Mouse (Mus musculus): ENCODE data around the gene Galnt10.

Galnt10 gene

DNA sequence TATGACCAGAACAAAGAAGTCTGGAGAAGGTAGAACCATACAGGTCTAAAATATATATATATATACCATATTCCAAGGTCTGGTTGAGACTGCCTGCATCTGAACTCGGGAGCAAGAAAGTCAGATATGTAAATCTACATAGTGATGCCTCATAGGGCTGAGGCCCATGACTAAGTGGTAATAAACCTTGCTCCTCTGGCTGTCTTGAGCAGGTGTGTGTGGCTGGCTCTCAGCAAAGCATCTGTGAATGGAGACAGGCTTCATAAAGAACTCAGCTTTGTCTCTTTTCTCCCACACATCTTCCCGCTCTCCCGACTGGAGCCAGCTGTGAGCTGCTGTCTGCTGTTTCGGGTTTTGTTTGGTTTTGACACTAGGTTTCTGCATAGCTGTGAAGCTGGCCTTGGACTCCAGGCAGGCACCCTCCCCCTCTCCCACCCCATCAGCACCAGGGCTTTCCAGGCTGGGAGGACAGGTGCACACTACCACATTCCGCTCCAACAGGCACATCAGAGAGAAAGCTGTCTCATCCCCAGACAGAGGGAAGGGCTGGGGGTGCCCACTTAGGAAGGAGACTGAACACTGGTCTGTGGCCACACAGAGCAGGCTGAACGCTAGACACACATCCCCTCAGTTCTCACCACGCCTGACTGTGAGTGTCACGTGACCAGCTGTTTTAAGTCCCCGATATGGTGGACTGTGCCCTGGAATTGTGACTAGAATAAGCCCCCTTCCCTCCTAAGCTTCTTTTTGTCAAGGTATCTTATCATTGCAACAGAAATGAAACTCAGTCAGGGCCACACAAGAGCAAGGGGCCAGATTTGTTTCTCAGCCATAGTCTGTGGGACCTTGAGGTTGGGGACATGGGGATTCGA is 87.4 kb downstream of the Galnt10 start:
- DNase-seq (ENCODE audit: low spot score), result no peak

- peak; percentile 3 for DNase-seq (ENCODE audit: low spot score)
Observed at GRCm38 (mm10) chr11:57747294-57748080, 102.2 kb downstream of the Galnt10 start.

DNA sequence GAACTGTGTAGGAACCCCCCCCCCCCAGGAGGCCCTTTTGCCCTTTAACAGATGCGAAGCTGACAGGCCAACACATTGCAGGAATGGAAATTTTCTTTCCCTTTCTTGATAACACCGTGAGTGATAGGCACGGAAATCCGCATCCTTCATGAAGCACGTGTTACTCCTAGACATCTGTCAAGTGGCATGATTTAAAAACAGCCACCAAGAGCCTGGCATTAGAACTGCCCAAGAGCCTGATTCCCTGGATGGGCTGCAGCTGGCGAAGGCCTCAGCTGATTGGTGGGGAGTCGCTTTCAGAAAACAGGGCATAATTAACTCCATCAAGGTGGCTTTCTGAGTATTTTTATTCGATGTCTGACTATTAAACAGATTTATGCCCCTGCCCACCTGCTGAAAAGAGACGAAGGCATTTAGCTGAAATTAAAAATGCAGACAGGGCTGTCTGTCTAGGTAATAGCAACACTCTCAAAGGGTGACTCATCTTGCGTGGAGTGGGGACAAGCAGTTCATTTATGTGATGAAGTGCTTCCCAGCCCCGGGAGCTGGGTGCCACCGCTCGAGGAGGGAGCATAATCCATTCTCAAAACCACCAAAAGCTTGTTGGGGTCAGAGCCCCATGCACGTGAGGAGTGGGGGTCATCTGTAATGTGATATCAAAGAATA is 108.4 kb downstream of the Galnt10 start:
- no peak for DNase-seq (ENCODE audit: low spot score)

- DNase-seq (ENCODE audit: low spot score), result no peak
Observed at GRCm38 (mm10) chr11:57758621-57759020, 113.4 kb downstream of the Galnt10 start.

DNA sequence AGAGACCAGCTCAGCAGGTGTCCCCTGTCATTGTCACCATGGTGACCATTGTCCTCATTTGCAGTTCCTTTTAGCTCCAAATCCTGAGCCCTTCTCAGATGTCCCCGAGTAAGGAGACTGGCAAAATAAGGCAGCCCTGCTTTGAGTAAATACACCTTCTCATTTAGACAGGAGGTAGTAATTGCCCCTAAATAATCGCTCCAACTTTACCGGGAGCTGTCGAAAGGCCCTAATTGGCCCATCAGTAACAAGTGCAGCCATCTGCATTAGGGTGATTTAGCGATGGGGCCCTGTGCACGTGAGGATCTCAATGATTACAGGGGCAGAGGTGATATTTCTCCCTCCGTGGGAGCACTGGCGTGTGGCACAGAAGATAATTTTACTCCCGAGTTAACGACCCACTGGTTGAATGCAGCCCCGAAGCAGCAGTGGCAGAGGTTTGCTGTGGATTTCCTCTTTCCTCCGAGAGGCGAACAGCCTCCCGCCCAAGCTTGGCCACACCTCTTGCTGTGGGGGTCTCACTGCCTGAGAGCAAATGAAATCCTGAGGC is 115.3 kb downstream of the Galnt10 start:
- DNase-seq (ENCODE audit: low spot score), result no peak

DNA sequence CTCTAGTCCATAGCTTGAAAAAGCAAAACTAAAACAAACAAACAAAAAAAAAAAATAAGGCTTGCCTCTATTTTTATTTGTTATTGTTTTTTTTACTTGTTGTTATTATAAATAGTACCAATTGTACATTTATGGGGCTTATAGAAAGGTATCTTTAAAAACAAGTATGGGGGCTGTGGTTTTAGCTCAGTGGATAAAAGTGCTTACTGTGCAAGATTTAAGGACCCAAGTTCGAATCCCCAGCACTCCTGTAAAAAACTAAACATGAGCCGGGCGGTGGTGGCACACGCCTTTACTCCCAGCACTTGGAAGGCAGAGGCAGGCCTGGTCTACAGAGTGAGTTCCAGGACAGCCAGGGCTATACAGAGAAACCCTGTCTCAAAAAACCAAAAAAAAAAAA is 116.1 kb downstream of the Galnt10 start:
- no peak for DNase-seq (ENCODE audit: low spot score)

DNA sequence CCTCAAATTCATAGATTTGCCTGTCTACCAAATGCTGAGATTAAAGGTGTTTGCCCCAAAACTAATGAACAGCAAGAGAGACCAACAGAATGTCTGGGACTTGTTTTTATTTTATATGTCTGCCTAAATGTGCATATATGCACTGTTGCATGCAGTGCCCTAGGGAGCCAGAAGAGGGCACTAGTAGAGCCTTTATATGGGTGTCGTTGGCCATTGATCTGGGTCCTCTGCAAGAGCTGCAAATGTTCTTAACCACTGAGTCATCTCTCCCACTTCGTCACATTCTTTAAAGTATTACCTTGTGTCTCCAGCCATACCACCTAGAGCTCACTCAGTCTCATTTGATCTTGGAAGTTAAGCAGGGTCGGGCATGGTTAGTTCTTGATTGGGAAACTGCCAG is 118.9 kb downstream of the Galnt10 start:
- no peak for DNase-seq (ENCODE audit: low spot score)

DNA sequence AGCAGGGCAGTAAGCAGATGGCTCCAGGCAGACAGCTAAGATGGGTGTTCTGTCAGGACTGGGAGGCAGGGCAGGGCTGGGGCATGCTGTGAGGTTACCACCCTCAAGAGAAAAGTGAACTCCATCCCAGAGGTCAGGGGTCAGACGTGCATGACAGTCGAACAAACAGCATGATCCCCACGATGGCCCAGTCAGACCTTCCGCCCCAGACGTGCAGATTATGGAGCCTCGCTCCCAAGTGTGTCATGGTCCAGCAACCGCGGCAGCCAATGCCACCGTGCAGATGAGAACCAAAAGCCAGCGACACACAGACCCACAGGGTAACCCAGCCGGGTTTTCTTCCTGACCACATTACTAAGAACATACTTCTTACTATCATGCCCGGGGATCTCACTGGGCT is 121.4 kb downstream of the Galnt10 start:
- DNase-seq (ENCODE audit: low spot score), result no peak

GRCm38 (mm10) chr11:57767171-57767570 is 121.9 kb downstream of the Galnt10 start:
- no peak for DNase-seq (ENCODE audit: low spot score)

- DNase-seq (ENCODE audit: low spot score), result no peak
Observed at GRCm38 (mm10) chr11:57770776-57771175, 125.5 kb downstream of the Galnt10 start.

DNA sequence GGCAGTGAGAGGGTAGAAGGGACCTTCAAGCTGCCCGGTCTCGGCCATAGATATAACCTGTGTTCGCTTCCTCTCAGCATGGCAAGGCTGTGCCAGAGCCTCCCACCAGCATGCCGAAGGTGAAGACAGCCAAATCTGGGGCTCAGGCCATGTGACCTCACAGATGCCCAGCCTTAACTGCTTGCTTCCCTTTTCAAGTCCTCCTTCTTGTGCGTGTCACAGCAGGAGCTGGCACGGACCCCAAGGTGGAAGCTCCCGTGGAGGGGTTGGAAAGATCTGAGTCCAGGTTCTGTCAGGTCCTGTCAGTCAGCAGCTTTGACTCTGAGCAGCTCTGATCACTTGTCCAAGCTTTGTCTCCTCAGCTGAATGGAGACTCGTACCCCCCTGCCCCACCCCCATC is 126.4 kb downstream of the Galnt10 start:
- no peak for DNase-seq (ENCODE audit: low spot score)

- DNase-seq (ENCODE audit: low spot score), result no peak
Observed at GRCm38 (mm10) chr11:57773479-57773878, 128.2 kb downstream of the Galnt10 start.

GRCm38 (mm10) chr11:57773936-57774335 is 128.7 kb downstream of the Galnt10 start:
- DNase-seq (ENCODE audit: low spot score), result no peak

- DNase-seq (ENCODE audit: low spot score), result no peak
Observed at GRCm38 (mm10) chr11:57775868-57776267, 130.6 kb downstream of the Galnt10 start.

- DNase-seq (ENCODE audit: low spot score), result no peak
Observed at GRCm38 (mm10) chr11:57776546-57776945, 131.3 kb downstream of the Galnt10 start.

GRCm38 (mm10) chr11:57778349-57778748 is 133.1 kb downstream of the Galnt10 start:
- DNase-seq (ENCODE audit: low spot score), result peak; percentile 70

GRCm38 (mm10) chr11:57779824-57780223 is 134.6 kb downstream of the Galnt10 start:
- no peak for DNase-seq (ENCODE audit: low spot score)

GRCm38 (mm10) chr11:57786616-57787418 is 141.6 kb downstream of the Galnt10 start:
- no peak for DNase-seq (ENCODE audit: low spot score)

- DNase-seq (ENCODE audit: low spot score), result peak; percentile 47
Observed at GRCm38 (mm10) chr11:57787913-57788312, 142.7 kb downstream of the Galnt10 start.

- DNase-seq (ENCODE audit: low spot score), result no peak
Observed at GRCm38 (mm10) chr11:57790866-57791535, 145.8 kb downstream of the Galnt10 start.

GRCm38 (mm10) chr11:57795086-57795485 is 149.8 kb downstream of the Galnt10 start:
- DNase-seq (ENCODE audit: low spot score), result no peak
